Mouse (Mus musculus): ENCODE data around the gene H60c.

DNA sequence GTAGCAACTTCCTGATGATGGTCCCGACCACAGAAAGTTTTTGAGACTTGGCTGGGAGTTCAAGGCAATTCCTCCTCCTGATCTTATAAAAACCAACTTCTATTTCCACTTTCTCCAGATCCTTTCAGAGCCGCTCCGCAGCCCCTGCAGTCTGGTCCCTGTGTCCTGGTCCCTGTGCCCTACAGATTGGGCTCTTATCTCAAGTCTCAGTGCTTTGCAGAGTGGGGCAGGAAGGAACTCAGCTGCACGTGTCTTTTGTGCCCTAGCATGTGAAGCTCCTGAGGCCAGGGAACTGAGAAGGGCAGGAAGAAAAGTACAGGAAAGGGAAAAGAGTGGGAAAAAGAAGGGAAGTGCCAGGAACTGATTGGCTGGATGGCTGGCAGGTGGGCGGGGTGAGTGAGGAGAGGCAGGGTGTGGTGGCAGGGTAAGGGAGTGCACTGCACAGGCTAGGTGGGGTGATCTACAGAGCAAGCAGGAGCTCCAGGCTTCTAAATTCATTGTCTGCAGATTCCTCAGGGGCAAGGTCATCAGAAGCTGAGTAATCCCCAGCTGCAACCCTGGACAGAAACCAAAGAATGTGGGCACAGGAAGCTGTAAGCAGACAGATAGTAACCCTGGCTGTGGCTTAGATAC lies 30.8 kb downstream of the H60c start:
- no peak for TF ChIP-seq POLR2A (IDR thresholded peaks at IDR 0.05; ENCODE audit: low read depth, low read length)
- TF ChIP-seq CTCF (IDR thresholded peaks at IDR 0.05; ENCODE audit: borderline replicate concordance, insufficient read depth, low read length) = no peak

Measured in embryonic fibroblast, embryonic 13.5 days (primary cell).